Mouse (Mus musculus) left cerebral cortex, postnatal 4 days (tissue): ENCODE data around the gene Heg1. TPM values are rescaled to one million over a fixed set of nuclear protein-coding genes. Genes with fewer than 3 reads are reported as not detected.

ENCODE experiments used
- DNase-seq: peaks from one replicate; pipeline ENCODE4 v3.0.0-alpha.2; 2022
- intact Hi-C: fragments of 180-260 bp; cut with DNase I; formaldehyde crosslinking; loops from one replicate; pipeline ENCODE4 v1.15.1; 2025
- total RNA-seq, 2 experiments: library from RNA; stranded (reverse); gene quantifications; 2 replicates each; pipeline ENCODE4 v1.2.3; 2021

Gene Heg1
- total RNA-seq, 2 experiments from 2014 or later = 22.5 to 23.0 TPM

GRCm38 (mm10) chr16:33766309-33766708 is 82.1 kb downstream of the Heg1 start:
- intact Hi-C loops = no loop called here
- DNase-seq = no peak

- intact Hi-C loops = no loop called here
- DNase-seq = no peak
These were observed 82.6 kb downstream of the Heg1 start for GRCm38 (mm10) chr16:33766757-33767156.

- DNase-seq = no peak
- intact Hi-C loops = no loop called here
These were observed 84.5 kb downstream of the Heg1 start for GRCm38 (mm10) chr16:33768491-33769278.

GRCm38 (mm10) chr16:33769848-33770247 is 85.7 kb downstream of the Heg1 start:
- intact Hi-C loops = no loop called here
- no peak for DNase-seq

GRCm38 (mm10) chr16:33770778-33771454 is 86.7 kb downstream of the Heg1 start:
- intact Hi-C loops = no loop called here
- no peak for DNase-seq

GRCm38 (mm10) chr16:33772809-33773208 is 88.6 kb downstream of the Heg1 start:
- intact Hi-C loops = no loop called here
- no peak for DNase-seq

- no peak for DNase-seq
- intact Hi-C loops = no loop called here
These were observed 90.8 kb downstream of the Heg1 start for GRCm38 (mm10) chr16:33774972-33775371.

GRCm38 (mm10) chr16:33775733-33776335 is 91.7 kb downstream of the Heg1 start:
- DNase-seq = no peak
- intact Hi-C loops = no loop called here

- DNase-seq = no peak
- intact Hi-C loops = no loop called here
These were observed 92.8 kb downstream of the Heg1 start for GRCm38 (mm10) chr16:33776766-33777529.

GRCm38 (mm10) chr16:33777607-33778006 is 93.4 kb downstream of the Heg1 start:
- intact Hi-C loops = no loop called here
- DNase-seq = no peak

- intact Hi-C loops = no loop called here
These were observed 97.9 kb downstream of the Heg1 start for GRCm38 (mm10) chr16:33781789-33782728.

GRCm38 (mm10) chr16:33782729-33783091 is 98.5 kb downstream of the Heg1 start:
- no peak for DNase-seq
- intact Hi-C loops = no loop called here

More at GRCm38 (mm10) chr16:33781789-33782728, 97.9 kb downstream of the Heg1 start:
- no peak for DNase-seq

- intact Hi-C loops = no loop called here
- DNase-seq = no peak
These were observed 100.4 kb downstream of the Heg1 start for GRCm38 (mm10) chr16:33784547-33784946.

GRCm38 (mm10) chr16:33785092-33785704 is 101.0 kb downstream of the Heg1 start:
- no peak for DNase-seq
- intact Hi-C loops = no loop called here

- intact Hi-C loops = no loop called here
- DNase-seq = no peak
These were observed 102.7 kb downstream of the Heg1 start for GRCm38 (mm10) chr16:33786657-33787390.

GRCm38 (mm10) chr16:33793846-33794791 is 109.9 kb downstream of the Heg1 start, which contains the start of gene Muc13:
Gene Muc13 (plus strand): TSS chr16:33794037.
- intact Hi-C loops = no loop called here
- DNase-seq = no peak

GRCm38 (mm10) chr16:33795106-33795505 is 110.9 kb downstream of the Heg1 start:
- intact Hi-C loops = no loop called here
- no peak for DNase-seq

- DNase-seq = no peak
- intact Hi-C loops = no loop called here
These were observed 111.7 kb downstream of the Heg1 start for GRCm38 (mm10) chr16:33795887-33796286.
